Mouse (Mus musculus) urinary bladder, postnatal 10 days (tissue): ENCODE data around the gene Zbtb32.
A peak's percentile ranks its signal among the peaks of the same experiment; 100 is the strongest.

Source experiments
- DNase-seq: peaks from one replicate; pipeline ENCODE4 v3.0.0; 2022; ENCODE audit warnings: low spot score

Gene Zbtb32

DNA sequence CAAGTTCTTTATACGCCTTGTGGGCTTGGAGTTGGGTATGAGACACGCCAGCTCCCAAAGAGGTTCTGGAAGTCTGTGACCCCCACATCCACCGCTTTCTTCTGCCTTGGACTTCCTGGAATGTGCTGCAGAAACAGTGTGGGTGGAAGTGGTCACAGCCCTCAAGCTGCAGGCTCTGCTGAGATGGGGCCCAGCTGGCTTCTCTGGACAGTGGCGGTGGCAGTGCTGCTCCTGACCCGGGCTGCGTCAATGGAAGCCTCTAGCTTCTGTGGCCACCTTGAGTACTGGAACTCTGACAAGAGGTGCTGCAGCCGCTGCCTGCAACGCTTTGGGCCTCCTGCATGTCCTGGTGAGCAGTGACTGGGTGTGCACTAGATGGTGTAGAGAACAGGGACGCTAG lies 32.7 kb downstream of the Zbtb32 start:
- DNase-seq: no peak

DNA sequence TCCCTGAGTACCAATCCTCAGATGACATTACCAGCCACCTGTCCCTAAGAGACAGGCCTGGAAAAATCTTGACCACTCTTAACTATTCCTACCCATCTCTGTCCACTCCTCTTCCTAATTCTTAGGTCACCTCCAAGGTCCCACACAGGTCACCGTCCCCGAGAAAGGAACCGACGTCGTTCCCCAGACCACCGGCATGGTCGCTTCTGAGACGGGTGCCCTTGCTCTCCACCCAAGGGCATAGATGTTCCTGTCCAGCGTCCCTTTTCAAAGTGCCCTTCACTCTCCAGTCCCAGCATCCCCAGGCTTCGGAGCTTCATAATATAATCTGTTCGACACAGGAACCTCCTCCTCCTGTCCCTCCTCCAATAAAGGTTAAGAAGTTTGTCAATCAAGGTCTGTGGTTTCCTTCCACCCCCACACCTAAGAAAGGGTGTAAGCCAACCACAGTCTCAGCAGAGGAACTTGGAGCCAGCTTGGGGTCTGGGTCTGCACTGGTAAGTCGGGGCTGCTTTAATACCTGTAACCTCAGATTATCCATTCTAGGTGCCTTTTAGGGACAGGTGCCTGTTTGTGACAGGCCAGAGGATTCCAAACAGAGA lies 33.6 kb downstream of the Zbtb32 start, which contains the start of gene Igflr1:
TSS of gene Igflr1 (plus strand) at position 458 of the 602 bp plus-strand sequence.
- DNase-seq: no peak

DNA sequence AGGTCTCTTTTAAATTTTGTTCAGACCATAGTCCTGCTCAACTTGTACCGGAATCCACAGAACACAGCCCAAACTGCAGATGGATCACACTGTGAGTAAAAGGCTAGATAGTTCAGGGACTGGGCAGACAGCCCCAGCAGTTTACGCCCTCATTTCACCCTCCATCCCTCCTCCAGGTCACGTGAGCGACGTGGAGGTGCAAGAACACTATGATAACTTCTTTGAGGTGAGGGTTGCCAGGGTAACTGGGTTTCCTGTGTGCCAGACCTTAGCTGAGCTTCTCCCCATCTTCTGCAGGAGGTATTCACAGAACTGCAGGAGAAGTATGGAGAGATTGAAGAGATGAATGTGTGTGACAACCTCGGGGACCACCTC lies 34.8 kb downstream of the Zbtb32 start:
- no peak for DNase-seq

DNA sequence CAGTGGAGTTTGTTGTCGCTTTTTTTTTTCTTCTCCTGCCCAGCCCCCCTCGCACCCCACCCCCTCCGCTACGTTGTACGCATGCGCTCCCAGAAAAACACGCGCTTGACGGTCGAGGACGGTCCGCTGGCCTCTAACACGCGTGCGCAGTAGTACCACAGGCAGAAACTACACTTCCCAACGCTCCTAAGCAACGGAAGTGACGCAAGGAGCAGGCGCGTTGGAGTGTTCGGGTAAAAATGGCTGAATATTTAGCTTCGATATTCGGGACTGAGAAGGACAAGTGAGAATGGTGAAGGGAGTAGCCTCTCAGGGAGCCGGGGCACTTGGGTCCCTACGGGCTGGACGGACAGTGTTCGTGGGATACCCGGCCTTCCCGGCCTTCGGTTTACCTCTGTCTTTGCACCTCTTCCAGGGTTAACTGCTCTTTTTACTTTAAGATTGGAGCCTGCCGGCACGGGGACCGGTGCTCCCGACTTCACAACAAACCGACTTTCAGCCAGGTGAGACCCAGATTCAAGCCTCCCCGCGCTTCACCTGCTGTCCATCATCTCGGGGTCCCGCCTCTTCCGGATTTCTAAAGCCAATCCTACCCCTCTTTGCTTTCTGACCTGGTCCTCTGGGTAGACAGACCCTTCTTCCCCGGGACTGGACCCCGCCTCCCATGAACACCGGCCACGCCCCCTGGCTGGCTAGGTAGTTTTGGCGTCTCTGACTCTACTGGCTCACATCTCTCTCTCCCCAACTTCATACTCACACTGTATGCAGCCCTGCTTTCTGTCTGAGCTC lies 35.4 kb downstream of the Zbtb32 start, which contains the start of the genes U2af1l4, Gm49396 and Psenen:
TSS of gene U2af1l4 (plus strand) at position 185 of the 789 bp plus-strand sequence.
TSS of gene Gm49396 (plus strand) at position 228 of the 789 bp plus-strand sequence.
TSS of gene Psenen (minus strand) at position 511 of the 789 bp plus-strand sequence.
- peak; percentile 82 for DNase-seq

DNA sequence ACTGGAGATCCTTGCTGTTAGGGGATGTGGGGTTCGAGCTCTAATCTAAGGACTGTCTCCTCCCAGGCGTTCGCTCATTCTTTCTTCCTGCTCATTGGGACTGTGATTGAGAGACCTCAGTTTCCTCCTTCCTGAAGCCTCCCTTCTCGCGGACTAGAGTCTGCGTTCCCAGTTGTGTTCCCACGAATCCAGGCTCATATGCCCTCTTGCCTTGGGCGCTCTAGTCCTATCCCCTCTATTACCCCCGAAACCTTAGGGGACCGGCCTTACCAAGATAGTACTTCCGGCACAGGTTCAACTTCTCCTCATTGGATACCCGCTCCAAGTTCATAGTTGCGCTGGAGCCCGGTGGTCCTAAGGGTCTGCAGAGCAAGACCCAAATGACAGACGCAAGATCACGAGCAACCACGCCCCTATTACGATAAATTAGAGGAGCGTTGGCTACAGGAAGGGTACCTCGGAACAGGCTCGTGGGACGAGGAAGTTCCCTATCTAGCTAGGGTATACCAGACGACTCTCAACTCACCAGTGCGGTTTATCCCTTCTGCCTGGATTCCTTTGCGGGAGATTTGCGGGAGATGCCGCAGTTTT lies 36.1 kb downstream of the Zbtb32 start:
- no peak for DNase-seq

DNA sequence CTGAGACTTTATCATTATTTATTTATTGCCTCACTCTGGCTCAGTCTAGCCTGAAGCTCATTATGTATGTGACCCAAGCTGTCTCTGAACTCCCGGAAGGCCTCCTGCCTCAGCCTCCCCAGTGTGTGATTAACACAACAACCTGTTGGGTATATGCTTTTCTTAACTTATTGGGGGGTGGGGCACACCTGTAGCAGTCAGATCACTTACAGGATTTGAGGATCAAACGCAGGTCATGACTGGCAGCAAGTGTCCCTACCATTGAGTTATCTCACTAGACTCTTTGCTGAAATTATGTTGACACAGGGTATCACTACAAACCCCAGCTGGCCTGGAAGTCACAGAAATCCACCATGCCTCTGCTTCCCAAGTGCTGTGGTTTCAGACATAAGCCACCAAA lies 38.4 kb downstream of the Zbtb32 start:
- DNase-seq: no peak

DNA sequence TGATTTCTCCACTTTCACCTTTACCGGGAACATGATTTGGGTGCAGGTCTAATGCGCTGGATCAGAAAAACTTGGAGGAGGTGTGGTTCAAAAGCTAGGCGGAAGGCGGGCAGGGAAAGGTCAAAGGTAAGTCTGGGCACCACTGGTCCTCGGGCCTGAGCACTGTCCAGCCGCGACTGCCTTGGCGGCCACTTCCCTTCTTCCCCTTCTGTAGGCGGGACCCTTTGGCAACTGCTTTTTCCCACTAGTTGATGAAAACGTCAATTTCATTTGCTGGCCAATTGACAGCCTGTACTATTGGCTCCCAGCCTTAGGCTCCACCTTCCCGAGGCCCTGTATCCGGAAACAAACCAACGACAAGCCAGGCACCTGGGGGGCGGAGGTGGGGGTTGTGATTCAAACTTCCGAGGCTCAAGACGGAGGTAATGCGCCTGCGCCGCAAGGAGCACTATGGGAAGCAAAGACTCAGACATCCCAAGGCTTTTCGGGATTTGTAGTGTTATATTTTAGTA lies 39.2 kb downstream of the Zbtb32 start, which contains the start of gene Lin37:
TSS of gene Lin37 (minus strand) at position 396 of the 512 bp plus-strand sequence.
- DNase-seq: peak; percentile 85

DNA sequence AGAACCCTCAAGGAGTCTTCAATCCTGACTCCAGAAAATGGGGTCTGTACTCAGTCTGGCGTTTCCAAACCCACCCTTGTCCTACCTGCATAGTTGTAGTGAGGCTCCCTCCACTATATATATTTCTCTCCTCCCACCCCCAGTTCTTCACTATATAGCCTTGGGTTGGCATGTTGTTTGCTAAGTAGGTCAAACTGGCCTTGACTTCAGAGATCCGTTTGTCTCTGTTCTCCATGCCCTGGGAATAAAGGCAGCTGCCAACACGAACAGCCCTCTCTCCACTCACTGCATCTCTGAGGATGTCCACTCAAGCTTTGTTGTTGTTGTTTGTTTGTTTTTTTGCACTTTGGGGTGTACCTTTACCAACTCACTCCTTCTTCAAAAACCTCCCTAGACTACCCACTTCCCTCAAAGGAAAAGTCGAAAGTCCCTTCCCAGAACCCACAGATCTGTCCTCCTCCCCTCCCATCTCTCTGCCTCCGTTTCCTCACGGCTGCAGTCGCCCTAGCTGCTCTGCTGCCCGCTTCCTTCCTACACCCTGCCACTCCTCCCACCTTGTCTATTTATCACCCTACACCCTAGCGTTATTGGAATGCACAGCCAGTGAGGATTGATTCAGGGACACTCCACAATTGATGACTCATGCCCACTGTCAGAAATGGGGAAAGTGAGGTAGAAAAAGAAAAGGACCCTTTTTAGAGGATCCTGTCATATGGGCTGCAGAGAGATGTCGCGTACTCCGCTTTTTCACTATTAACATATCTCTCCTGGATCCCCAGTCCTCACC lies 39.9 kb downstream of the Zbtb32 start:
- DNase-seq: no peak

DNA sequence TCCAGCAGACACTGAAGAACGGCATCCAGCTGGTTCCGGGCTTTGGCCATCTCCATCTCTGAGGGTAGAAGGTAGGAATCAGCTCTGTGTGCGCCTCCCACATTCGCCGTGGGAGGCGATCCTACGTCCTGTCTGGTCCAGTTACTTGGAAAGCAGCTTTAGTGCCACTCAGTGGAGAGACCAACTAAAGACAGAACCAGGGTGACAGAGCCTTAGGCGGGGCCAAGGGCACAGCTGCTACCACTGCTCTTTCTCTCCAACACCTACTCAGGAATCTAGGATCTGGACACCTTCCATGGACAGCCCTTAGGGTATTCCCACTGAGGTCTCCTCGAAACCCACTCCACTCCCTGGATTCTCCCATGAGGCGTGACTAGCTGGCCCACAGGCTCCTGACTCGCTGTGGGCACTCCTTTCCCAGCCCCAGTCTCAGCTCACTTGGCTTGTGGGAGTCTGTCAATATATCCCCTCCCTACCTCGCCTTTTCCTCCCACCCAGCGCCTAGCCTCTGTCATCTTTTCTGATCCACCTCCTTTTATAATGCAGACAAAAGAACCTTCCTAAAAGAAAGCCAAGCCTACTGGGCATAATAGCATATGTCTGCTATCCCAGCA lies 40.7 kb downstream of the Zbtb32 start:
- no peak for DNase-seq

DNA sequence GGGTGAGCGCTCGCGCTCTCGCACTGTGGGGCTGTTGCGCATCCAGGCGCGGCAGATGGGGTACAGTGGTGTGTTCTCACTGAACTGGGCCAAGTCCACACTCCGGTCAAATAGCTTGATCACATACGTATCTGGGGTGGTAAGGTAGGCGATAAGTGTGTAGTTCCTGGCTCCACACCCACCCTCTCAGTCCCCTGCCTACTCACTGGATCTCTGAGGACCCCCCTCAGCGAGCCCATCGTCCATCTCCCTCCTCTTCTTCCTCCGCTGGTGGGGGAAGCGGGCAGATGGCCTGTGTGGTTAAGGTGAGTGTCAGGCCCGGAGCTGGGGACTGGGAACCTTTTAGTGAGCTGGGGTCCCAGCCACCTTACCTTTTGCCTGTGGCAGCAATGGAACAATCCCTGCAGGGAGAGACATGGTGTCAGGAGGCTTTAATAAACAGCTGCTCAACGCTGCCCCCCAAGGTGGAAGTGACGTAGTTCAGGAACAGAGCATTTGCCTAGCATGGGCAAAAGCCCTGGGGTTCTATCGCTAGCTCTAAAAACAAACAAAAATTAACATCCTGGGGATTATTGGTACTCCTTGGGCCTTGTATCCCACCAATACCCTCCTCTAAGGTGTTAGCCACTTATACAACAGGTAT lies 41.7 kb downstream of the Zbtb32 start:
- DNase-seq: no peak

DNA sequence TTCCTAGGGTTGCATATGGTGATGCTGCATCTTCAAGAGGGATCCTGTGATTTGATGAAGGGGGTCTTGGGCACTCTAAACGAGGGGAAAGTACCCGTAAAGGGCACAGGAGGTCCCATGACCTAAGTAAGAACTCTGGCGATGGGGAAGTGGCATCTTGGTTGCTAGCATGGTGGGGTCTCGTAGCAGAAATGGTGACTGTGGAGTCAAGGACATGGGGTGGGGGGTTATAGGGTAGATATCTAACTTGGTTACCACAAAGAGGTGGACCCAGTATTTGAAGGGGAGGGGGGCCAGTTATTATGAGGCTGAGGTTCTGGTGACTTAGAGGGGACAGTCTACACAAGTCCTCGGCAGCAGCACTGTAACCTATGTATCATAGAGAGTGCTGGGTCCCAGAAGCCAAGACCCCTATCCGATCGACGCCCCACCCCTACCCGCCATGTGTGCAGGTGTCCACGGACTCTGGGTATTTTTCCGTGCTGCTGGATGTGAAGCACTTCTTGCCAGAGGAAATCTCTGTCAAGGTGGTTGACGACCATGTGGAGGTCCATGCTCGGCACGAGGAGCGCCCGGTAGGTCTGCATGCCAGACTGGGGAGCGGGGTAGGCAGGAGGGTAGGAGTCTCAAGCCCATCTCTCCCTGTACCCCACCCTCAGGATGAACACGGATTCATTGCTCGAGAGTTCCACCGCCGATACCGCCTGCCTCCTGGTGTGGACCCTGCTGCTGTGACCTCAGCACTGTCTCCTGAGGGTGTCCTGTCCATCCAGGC lies 44.7 kb downstream of the Zbtb32 start:
- no peak for DNase-seq

DNA sequence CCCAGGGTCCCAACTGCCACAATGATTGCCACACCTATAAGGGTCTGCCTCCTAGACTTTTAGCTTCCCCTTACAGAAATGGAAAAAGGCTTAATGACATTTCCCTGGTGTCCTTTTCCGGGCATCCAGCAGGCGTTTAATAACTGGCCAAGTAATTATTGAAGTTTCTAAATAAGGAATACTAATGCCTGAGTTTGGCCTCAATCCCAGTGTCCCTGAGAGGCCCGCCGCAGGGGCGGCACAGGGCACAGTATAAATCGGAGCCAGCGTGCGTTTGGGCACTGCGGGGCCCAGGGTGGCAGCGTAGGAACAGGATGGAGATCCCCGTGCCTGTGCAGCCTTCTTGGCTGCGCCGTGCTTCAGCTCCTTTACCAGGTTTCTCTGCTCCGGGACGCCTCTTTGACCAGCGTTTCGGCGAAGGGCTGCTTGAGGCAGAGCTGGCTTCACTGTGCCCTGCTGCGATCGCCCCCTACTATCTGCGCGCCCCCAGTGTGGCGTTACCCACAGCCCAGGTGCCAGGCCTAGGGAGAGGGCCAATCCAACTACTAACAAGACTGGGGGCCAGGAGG lies 45.6 kb downstream of the Zbtb32 start:
- DNase-seq: no peak

DNA sequence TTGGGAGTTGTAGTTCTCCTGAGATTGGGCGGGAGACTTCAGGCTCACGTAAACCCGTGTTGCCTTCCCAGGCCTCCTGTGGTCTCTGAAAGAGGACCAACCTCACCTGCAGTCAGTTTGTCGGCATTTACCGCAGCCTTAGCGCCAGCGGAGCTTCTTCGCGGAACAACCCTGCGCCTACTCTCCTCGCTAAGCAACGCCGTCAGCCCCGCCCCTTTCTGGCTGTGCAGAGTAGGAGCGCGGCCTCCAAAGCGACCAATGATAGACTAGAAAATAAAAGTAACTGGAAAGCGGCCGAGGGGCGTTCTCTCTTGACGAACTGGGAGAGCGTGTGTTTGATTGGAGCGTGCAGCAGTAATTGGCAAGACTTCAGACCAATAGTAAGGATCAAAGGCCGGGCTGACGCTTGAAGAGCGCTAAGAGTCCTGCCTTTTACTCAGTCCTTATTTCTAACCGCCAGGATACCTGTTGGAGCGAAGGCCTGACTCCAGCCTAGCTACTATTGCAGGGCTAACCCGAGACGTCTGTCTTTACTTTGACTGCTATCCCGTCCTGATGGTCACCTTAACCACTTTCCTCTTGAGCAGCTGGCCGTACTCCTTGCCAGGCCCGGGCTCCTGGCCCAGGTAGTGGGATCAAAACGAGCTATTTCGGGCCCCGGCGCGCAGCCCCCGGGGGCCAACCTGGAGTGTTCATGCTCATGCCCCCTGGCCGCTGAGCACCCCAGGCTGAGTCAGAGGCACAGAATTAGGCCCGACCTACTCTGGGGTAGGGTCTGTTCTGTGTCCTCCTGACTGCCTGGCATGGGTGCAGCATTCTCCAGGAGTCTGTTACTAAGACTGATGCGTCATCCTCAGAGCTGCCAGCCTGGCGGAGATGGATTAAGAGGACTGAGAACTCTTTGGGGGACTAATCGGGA lies 46.3 kb downstream of the Zbtb32 start, which contains the start of the genes Hspb6 and Proser3:
TSS of gene Hspb6 (plus strand) at position 77 of the 919 bp plus-strand sequence.
TSS of gene Proser3 (minus strand) at position 198 of the 919 bp plus-strand sequence.
- peak; percentile 80 for DNase-seq

DNA sequence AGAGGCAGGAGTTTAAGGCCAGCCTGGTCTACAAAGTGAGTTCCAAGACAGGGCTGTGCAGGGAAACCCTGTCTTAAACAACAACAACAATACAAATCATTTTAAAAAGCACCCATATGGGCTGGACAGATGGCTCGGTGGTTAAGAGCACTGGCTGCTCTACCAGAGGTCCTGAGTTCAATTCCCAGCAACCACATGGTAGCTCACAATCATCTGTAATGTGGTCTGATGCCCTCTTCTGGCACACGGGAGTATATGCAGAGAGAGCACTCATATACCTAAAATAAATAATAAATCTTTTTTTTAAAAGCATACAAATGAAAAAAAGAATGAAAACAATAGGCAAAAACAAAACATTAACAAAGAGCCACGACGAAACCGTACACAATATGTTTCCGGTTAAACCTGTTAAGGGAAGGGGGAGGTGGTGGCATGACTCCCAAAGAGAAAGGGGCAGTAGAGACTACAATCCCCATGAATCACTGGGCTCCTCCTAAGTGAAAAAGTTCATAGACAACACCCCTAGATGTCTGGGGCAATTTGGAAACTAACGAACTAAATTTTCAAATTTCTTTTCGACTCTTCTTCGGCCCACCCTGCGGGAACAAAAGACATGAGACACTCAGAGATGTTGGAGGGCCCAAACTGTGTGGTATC lies 47.1 kb downstream of the Zbtb32 start:
- no peak for DNase-seq

DNA sequence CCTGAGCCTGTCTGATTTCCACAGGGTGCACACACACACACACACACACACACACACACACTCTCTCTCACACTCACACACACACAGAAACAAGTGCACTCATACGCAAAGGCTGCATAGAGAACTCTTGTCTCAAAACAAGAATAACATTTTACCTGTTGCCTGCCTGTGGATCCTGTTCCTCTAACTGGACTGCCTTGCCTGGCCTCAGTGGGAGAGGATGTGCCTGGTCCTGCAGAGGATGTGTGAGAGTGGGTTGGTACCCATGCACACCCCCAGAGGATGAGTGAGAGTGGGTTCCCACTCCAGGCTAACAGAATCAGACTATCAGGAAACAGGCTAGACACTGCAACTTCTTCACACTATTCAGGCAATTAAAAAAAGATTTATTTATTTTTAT lies 48.1 kb downstream of the Zbtb32 start:
- DNase-seq: no peak

DNA sequence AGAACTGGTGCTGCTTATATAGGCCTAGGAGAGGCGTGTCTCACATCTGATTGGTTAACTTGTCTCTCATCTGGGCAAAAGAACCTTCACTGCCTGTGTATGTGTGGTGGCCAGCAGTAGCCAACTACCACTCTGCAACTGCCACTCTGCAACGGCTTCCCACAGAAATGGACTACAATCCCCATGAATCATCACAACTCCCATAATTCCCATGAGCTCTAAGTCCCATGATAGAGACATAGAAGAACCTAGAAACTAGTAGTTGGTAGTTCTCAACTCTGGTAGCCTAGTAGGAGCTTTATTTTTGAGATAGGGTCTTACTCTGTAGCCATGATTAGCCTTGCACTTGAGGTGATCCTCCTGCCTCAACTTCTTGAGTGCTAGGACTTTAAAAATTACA lies 48.8 kb downstream of the Zbtb32 start:
- no peak for DNase-seq

DNA sequence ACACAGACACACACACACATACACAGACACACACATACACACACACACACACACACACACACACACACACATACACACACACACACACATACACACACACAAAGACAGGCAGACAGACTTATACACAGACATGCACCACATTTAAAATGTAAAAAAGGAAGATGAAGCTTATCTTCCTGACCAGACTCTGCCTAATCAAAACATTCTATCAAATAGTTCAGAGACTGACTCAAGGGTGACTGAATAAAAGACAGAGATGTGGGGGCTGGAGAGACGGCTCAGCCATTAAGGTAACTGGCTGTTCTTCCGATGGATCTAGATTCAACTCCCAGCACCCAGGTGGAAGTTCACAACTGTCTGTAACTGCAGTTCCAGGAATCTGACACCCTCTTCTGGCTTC lies 54.4 kb downstream of the Zbtb32 start:
- no peak for DNase-seq

DNA sequence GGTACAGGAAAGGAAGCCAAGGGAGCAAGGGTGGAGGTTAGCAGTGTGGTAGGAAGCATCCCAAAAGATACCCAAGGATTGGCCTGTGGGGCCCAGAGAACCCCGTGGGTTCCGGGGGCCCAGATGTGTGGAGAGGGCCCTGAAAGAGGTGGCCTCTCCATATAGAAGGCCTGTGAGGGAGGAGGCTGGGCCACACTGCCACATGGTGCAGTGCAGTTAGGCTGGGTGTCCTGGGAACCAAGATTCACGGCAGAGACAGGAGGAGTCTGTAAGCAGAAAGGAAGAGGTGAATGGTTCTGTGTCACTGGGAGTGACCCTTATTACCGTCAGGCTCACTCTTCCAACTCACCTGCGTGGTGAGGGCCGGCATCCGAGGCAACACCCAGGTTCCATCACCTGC lies 58.1 kb downstream of the Zbtb32 start:
- DNase-seq: no peak
